Mouse (Mus musculus) ES-Bruce4 (cell line): ENCODE measurements around the gene Kif26a.

Source experiments
- CTCF ChIP-seq: IDR thresholded peaks from one replicate; pipeline ENCODE4 v1.8.1; 2011; ENCODE audit warnings: low read depth, low read length
- EP300 ChIP-seq: IDR thresholded peaks from 2 replicates; pipeline ENCODE4 v1.6.1; 2011; ENCODE audit warnings: low read depth, low read length; ENCODE audit not compliant: insufficient read depth

GRCm38 (mm10) chr12:112113710-112114109, 32.3 kb upstream of the Kif26a start:
- TF ChIP-seq CTCF, result peak; percentile 99
- TF ChIP-seq EP300, result 0 out of 2 replicates have a peak, but pooled peaks have one; percentile 23
